Mouse (Mus musculus) frontal cortex, postnatal 36 days (tissue): ENCODE measurements around the gene Itga3.

Source experiments
- DNase-seq, 2 experiments: peaks; one replicate each; pipeline ENCODE4 v3.0.0; 2022; ENCODE audit warnings: low spot score in 2 of 2

The Itga3 gene

DNA sequence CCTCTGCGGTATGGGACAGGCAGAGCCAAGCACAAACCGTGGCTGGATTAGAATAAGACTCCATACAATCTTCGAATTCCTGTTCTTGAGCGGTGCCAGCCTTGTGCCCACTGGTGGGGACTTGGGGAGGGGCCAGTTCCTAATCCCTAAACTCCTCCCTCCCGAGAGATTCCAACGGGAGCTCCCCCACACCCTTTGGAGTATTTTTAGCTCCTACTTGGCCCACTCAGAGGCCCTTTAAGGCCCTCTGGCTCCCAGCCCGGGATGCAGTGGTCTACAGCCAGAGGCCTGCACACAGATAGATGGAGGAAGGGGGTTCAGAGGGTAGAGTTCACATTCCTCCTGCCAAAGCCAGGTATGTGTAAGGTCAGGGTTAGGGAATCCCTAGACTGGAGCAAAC, 5.3 kb downstream of the Itga3 start:
- DNase-seq: no peak

DNA sequence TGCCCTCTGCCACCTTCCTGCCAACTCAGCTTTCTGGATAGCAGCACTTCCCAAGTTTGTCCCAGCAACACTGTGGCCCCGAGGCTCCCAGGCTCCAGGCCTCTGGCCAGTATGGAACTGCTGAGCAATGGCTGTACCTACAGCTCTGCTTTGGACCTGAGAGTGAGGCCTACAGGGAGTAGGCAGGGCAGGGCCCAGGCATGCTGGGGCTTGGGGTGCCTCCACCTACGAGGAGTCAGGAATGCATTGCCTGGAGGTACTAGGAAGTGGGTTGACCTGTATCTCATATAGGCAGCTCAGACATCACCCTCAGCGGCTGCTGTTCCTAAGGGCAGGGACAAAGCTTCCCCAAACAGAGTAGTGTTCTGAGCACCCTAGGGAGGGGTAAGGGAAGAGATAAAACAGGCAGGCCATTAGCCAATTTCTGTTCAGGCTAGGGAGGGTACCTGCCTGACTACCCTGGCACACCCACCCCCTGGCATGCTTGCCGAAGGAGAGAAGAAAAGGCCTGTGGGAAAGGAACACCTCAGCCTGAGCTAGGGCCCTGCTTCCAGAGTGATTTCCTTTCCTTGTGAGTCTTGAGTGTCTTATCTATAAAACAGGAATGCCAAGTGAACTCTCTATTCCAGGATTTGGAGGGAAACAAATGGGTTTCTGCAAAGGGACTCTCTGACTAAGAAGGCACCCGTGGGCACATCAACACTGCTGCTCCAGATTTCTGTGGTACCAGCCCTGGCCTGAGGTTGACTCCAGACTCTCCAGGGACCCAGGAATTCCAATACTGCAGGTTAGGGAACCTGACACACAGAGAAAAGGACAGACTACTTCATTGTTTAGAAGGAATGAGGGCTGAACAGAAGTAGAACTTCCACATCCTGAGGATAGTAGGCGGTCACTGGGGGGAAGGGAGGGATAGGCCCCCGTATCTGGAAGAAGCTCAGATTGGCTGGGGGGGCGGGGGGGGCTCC, 6.2 kb downstream of the Itga3 start:
- no peak for DNase-seq

DNA sequence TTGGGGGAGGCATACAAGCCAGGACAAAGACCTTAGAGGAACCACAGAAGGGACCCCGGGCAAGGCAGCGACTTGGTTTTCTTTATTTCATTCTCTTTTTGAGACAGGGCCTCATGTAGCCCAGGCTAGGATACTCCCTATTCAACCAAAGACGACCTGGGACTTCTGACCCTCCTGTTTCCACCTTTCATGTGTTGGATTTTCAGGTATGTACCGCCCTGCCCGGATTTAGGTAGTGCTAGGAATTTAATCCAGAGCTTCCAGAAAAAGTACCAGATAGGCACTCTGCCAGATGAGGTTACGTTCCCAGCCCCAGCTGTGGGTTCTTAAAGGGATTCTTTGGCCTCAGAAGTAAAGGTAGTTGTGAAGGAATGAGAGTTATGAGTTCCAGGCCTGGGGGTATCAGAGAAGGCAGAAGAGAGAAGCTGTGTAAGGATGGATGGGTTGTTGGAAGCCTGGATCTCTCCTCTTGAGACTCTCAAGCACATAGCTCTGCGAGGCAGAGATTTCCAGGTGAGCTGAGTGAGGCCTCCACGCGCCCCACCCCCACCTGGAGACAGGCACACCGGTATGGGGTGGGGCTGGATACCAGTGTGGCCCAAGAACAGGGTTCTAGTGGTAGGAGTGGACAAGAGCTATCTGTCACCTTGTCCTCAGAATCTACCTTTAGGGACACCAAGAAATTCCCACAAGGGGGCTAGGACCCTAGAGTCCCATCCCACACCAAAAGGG, 7.2 kb downstream of the Itga3 start:
- DNase-seq: no peak

DNA sequence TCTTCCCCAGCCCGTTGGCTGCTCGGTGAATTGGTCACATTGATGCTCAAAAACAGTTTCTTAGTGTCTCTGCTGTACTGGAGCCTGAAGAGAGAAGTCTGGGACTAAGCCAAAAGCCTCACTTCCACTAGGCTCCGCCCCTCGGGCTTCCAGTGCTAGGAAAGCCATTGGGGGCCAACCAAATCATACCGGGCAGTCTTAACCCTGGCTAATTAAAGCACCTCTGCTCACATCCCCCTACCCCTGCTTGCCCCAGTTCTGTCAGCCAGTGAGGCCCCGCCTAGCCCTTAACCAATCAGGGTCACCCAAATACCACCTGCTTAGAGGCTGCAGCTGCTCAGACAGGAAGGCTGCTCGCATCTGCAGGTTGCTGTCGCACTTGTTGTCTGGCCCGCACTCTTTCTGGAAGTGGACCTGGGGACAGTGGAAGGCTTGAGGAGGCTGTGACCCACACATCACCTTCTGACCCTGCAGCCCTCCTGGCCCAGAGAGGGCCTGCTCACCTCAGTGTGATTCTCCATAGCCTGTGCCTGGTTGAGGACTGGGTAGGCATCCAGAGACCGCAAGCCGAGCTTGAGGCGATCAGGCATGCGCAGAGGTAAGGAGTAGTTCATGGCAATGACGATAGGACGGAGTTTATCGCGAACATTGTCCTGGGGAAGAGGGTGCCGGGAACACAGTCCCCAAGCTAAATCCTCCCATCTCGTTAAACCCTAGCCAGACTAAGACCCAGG, 19.7 kb downstream of the Itga3 start:
- DNase-seq: no peak

DNA sequence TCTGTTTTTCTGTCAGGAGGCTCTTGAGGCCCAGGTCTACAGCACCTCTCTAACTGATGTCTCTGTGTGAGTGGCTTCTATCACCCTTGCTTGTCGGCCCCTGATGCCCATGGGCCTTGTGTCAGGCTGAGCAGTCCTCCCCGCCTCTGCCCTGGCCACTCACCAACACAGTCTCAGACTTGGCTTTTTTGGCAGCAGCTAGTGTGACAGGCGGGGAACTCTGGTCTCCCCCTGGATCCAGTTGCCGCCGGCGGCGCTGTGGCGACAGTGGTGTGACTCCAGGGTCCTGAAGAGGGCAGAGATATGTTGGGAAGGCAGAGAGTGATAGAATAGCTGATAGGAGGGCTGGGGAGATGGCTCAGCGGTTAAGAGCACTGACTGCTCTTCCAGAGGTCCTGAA, 23.5 kb downstream of the Itga3 start:
- no peak for DNase-seq

DNA sequence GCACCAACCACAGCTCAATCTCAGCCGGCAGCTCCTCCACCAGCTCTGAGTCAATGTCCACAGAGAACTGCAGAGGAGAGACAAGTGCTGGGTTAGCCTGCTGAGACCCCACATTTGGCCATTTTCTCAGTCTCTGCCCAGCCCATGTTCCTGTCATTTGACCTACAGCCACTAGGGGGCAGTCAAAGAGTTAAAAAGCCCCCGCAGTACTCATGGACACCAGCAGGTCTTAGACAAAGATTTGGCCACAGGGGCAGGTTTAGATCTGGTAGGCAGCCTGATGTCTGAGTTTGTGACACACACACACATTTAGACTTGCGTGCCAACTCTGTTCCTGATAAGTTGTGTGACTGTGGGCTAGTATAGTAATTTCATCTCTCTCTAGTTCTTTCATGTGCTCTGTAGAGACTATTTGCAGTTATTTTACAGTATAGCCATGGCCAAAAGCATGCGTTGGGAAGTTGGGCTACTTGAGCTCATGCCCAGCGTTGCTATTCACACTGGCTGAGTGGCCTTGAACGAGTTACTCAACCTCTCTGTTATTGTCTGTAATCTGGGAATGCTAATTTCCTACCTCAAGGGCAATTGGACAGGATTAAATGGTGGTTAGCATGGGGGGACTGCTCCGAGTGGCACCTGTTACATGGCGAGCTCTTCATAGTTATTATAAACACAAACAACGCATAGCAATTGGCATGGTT, 29.5 kb downstream of the Itga3 start:
- DNase-seq: peak in 1 of 2 experiments; percentile 55

DNA sequence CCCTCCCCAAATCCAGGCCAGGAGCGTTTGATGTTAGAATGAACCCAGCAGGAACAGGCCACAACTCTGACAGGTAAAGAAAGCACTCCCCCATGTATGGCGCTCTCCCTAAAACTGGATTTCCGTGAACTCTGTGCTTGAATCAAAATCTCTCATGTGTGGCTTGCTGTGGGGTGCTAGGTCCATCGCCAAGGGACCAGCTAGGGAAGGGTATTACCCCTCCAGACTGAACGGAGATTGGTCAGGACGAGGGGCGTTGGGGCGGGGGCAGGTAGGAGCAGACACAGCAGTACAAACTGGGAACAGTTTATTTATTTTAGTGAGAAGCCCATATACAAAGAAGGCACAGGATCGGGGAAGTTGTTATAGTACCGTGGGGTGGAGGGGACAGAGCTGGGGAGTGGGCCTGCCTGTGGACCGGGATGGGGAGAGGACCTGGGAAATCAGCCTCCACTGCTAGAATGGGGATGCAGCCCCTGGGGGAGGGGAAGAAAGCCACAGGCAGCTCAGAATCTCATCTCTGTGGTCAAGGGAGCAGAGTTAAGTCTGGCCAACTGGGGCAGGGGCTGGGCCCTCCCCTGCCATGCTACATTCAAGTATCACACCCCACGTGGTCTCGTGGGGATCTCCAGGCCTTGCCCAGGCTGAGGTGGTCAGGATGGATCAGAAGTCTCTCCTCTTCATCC, 32.3 kb downstream of the Itga3 start:
- no peak for DNase-seq

DNA sequence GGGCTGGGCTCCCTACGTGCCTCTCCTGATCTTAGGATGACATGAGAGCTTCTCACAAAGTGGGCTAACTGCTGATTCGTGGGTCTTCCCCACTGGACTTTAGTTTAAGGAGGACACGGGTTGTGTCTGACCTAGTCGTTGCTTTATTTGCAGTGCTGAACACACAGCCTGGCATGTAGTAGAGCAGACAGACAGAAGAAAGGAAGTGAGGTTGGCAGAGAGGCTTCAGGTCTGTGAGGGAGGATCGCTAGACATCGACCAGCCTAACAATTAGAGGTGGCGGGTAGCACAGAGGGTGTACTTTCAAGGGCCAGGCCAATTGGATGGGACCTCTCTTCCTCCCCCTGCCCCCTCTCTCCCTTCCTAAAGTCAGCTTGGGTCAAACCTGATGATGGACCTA, 33.0 kb downstream of the Itga3 start:
- no peak for DNase-seq

DNA sequence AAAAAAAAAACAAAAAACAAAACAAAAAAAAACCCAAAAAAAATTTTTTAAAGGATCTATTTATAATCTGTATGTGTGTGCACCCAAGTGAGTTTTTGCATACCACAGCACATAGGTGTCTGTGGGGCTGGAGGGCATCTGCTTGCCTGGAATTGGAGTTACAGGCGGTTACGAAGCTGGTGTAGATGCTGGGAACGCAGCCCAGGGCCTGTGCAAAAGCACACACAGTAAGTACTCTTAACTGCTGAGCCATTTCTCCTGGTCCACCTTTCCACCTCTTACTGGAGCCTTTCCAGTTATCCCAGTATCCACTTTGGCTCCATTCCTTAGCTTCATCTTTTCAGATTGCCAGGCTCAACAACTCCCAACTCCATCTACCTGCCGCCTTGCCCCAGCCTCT, 33.5 kb downstream of the Itga3 start:
- DNase-seq: no peak

DNA sequence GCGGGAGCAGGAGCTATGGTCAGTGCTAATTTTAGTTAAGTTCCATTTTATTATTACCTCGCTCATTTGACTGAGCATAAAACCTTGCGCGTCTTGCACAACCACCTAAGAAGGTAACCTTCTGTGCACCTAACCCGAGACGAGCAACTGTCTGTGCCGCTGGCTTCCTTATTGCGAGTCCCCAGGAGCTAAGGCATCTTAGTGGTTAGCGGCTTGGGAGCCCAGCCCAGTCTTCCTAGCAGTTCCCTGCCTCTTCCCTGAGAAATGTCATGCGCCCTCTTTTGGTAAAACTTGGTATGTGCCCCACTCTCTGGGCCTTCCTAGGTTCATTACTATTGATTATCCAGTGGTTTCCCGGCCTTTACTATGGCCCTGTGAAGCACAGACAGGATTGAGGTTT, 34.5 kb downstream of the Itga3 start:
- DNase-seq: peak; percentile 86 to 87

DNA sequence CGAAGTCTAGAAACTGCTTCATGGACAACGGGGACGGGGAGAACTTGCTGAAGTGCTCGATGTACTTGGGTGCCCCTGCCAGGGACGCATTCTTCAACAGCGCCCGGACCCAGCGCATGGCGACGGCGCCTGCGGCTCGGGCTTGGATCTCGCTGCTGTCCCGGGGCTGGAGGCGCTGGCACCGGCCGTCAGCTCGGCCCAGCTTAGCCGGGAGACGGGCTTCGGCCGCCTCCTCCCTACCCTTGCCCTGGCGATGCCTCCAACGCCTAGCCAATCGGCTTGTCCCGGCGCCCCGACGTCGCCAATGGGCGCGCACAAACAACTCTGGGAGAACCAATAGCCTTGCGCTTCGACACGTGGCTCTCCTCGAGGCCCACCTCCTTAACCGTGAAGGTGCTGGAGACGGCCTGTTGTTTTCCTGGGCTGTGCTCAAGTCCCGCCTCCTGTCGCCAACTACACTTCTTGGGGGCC, 35.4 kb downstream of the Itga3 start, which contains the start of gene Pdk2:
Pdk2 (minus strand) TSS at position 216 of the 471 bp plus-strand sequence.
- peak; percentile 96 to 97 for DNase-seq

DNA sequence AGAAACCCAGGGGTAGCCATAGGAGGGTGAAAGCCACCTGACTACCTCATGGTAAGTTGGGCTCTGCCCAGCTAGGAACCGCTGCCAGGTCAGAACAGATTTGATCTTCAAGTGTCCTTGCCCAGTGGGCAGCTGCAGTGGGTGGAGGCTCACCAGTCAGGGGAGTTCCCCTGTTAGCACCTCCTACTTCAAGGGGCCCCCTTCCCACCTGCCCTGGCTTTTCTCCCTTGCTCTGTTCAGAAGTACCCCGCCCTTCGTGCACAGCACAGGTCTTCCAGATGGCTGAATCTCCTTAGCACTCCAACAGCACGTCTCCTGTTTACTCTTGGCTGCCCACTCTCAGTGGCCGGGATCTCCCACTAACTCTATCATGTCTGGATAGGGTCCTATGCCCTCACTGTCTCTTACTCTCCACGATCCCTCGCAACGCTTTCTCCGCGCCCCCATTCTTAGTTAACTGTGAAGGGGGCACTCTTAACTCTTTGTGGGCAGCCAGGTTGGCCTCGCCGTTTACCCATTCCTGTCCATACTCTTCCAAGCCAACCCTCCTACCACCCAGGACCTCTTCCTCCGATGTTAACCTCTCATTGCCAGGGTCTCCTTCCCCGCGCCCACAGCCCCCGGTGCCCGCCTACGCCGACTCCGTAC, 36.0 kb downstream of the Itga3 start:
- peak; percentile 43 to 64 for DNase-seq

DNA sequence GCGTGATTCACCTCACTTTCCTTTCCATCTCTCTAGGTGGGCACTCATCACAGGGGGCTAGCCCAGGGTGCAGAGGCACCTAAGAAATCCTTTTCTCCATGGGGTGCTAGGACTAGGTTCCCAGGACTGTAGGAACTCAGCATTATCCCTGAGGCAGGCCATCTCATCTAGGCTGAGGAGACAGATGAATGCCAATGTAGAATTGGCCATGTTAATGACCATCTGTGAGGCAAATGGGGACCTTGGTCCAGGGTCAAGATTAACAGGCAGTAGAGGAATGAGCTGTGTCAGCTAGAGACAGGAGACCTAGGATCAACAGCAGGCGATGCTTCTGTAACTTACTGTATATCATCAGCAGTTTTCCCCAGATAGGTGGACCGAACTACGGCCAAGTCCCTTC, 36.8 kb downstream of the Itga3 start:
- DNase-seq: no peak

DNA sequence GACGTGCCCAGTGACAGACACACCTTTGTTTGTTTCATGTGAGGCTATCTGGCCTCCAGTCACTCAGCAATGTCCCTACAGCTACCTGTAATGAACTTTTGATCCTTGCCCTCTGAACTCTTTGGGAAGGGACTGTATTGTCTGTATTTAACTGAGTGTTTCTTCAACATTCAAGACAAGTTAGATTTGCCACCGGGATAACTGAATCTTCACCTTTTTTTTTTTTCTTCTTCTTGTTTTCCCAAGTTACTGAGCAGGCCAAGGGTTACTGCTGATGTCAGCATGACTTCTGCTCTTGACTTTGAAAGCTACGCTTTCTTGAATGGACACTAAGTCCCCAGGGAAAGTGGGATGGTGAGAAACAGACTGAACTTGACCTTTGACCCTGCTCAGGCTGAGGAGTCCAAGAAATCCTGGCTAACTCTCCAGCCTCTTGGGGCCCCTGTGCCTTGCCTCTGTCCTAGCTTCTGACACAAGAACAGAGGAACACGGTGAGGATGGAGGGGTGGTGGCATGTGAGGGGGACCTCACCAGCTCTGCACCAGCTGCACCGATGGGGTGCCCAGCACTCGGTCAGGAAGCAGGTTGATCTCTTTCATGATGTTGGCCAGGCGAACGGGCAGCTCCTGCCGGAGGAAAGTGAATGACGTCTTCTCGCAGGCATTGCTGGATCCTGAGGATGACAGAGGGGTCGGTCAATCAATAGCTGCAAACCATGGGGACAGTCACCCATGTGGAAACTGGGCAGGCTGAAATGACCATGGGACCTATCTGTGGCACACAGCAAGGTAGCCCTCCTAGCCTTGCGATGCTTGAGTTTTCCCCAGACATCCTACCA, 37.6 kb downstream of the Itga3 start:
- no peak for DNase-seq

DNA sequence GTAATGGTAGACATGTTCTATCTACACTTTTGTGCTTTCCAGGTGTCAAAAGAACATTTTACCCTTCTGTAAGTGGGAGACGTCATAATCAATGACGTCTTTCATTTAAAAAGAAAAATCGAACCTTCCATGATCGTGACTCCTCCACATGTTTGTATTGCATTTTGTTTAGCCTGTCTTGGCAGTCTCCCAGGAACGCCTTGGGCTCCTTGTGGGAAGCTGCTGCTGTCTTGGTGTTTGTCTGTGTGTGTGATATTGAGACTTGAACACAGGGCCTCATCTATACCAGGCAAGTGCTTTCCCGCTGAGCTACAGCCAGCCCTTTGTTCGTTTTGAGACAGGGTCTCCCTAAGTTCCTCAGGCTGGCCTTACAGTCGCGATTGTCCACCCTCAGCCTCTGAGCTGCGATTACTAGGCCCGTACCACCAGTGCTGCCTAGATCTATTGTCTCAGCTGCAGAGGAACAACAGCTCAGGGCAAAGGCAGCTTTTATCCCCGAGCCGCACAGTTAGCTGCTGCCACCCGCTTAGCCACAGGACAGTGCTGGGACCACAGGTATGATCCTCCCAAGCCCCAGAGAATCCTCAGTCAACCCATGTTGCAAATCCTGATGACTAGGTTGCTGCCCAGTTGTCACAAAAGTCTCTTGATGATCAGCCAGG, 38.3 kb downstream of the Itga3 start:
- no peak for DNase-seq

DNA sequence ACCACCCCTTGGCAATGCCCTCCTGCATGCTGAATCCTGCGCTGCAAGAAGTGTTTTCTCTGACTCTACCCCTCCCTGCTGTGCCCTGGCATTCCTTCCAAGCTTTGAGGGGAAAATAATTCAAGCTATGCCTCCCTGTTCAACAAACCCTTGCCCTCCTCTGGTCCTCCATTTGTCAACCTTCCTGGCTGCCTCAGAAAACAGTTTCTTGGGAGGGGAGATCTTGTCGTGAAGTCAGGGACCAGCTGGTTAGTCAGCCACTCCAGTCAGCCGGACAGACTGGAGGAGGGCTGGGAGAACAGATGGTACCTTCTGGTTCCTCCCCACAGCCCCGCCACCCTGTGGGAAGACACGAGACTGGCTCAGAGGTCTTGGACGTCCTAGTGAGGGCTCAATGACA, 39.3 kb downstream of the Itga3 start:
- DNase-seq: peak in 1 of 2 experiments; percentile 31

DNA sequence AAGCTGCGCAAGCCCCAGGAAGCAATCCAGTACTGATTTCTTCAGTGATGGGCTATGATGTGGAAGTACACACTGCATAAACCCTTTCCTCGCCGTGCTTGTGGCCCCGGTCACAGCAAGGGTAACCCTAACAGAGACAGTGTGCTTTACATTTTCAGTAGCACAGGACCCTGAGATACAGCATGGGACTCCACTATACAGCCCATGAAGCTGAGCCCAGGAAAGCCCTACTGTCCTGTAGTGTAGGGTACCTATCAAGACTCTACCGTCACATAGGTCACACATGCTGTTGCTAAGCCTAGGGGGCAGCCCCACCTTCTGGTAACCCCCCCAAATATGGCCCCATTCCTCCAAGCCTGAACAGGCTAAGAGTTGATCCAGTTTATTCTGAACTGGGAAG, 40.1 kb downstream of the Itga3 start:
- no peak for DNase-seq

DNA sequence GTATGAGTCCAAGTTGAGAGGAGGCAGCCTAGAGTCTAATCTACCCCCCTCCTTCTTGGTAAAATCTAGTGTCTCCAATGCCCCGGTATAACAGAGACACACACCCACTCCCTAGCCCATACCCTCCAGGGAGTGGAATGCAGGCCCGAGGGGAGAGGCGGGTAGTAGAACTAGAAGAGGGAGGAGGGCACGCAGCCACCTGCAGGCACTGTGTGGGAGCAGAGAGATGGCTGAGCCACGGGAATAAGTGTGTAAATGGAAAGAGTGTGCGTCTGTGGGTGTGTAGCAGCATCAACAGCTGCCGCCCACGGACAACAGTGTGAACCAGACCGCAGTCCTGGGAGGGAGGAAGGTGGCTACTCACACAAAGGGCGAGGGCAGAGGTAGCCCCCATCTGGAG, 41.7 kb downstream of the Itga3 start:
- DNase-seq: peak; percentile 66 to 69

DNA sequence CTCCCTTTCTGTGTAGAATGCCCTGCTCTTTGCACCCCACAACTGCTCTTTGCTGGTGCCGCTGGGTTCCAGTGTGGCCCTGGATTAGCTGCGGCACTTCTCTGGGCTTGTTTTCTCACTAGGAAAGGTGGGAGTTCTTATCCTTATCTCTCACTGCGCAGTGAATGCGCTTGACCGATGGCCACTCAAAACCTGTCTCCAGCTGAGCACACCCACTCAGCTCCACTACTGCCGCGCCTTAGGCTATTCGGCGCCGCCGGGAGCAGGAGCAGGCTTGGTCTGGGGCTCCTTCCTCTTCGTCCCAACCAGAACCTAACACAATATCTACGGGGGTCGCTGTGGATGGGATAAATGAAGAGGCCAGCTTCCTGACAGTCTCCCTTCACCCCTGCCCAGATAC, 43.0 kb downstream of the Itga3 start:
- no peak for DNase-seq
